Mouse (Mus musculus) gastrocnemius, adult 18-20 months (tissue): ENCODE results near the gene Olfr1362. TPM values are rescaled to one million over a fixed set of nuclear protein-coding genes. Genes with fewer than 3 reads are reported as not detected.

ENCODE experiments used
- DNase-seq: peaks from one replicate; pipeline ENCODE4 v3.0.0; 2021; ENCODE audit warnings: low spot score
- long read RNA-seq, 2 experiments: library from polyadenylated mRNA; stranded (forward); transcript quantifications; one replicate each; pipeline ENCODE4 v2.0.0; 2021
- total RNA-seq, 2 experiments: library from RNA; stranded (reverse); gene quantifications; 2 replicates each; pipeline ENCODE4 v1.2.3; 2021

The Olfr1362 gene
- total RNA-seq = not detected
- long read RNA-seq, experiment 1 = 0 reads
- long read RNA-seq, experiment 2 = 0 reads

- DNase-seq = no peak
Observed at GRCm38 (mm10) chr13:21613922-21614321, at the start of gene Olfr1362. TSS of gene Olfr1362 (minus strand) at chr13:21614022.

- DNase-seq = no peak
Observed at GRCm38 (mm10) chr13:21663286-21663685, 49.5 kb upstream of the Olfr1362 start, which contains the start of gene Olfr1361. TSS of gene Olfr1361 (minus strand) at chr13:21663386.

DNA sequence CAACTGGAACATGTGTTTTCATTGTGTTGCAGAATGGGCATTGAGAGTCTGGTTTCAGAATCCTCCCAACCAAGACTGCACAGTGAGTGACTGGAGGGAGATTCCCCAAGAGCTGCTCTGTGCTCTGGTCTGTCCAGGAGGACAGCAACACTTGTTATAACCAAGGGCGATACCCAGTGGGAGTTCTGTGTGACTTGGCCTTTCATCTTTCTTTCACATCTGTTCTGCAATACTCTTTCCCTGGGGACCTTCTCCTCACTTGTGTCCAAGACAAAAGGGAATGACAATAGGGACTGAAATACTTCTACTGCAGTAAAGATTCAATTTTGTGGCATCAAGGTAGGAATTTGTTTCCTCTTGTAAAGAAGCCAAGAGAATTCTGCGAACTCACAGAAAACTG lies 28.6 kb upstream of the Olfr1362 start, which contains the start of gene Olfr11:
Olfr11 (minus strand) TSS at position 101 of the 400 bp plus-strand sequence.
- DNase-seq = no peak

DNA sequence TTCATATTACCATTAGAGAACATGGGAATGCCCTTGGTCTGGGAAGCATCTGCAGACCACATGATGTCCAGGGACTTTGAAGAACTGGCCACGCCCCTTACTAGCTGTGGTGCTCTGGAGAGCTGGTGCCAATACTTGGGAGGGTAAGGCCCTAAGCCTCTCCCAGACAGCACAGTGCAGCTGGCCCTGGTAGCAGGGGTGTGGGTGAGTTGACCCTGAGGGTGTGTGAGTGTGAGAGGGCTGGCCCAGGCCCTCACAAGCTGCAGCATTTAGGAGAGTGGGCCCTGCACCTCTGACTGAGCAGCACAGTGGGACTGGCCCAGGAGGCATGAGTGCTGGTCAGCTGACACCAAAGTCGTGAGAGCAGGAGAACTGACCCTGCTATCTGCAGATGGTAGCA lies 22.2 kb downstream of the Olfr1362 start:
- DNase-seq = no peak

GRCm38 (mm10) chr13:21581659-21582058 lies 32.2 kb downstream of the Olfr1362 start, which contains the start of gene Olfr1364:
TSS of gene Olfr1364 (minus strand) at chr13:21581759.
- DNase-seq = no peak

Other genes with a start within 250 kb of the Olfr1362 start
- 10 to 100 TPM; 13.0 to 17.0 TPM for gene Zkscan3, start 211.3 kb downstream of the Olfr1362 start, total RNA-seq
- gene Pgbd1, start 173.0 kb downstream of the Olfr1362 start, total RNA-seq = under 1 TPM; 0.31 to 0.39 TPM
- 10 to 100 TPM; 13.1 to 14.1 TPM for gene Zscan26, start 160.3 kb downstream of the Olfr1362 start, total RNA-seq
- gene Nkapl, start 145.5 kb downstream of the Olfr1362 start, total RNA-seq = under 1 TPM; 0.19 to 0.21 TPM
- gene Zkscan4, start 135.1 kb downstream of the Olfr1362 start, total RNA-seq = under 1 TPM; 0.40 to 0.73 TPM
- not detected for gene Gm10065, start 134.6 kb downstream of the Olfr1362 start, total RNA-seq
- gene AK157302, start 118.8 kb downstream of the Olfr1362 start, total RNA-seq = 10 to 100 TPM; 22.8 to 23.3 TPM
- gene Gm11273, start 112.6 kb downstream of the Olfr1362 start, total RNA-seq = 100 to 1,000 TPM; 144 to 150 TPM
- 1 to 10 TPM; 6.2 to 6.3 TPM for gene Zkscan8, start 82.9 kb downstream of the Olfr1362 start, total RNA-seq
- not detected for gene Olfr1366, start 71.2 kb downstream of the Olfr1362 start, total RNA-seq
- not detected for gene Olfr1535, start 54.1 kb downstream of the Olfr1362 start, total RNA-seq
- not detected for gene Olfr1364, start 32.3 kb downstream of the Olfr1362 start, total RNA-seq
- not detected for gene Olfr11, start 28.5 kb upstream of the Olfr1362 start, total RNA-seq
- gene Olfr1361, start 49.4 kb upstream of the Olfr1362 start, total RNA-seq = not detected
- not detected for gene Olfr1360, start 63.4 kb upstream of the Olfr1362 start, total RNA-seq
- not detected for gene Olfr1359, start 84.1 kb upstream of the Olfr1362 start, total RNA-seq
- gene Hist1h2bl, start 102.1 kb upstream of the Olfr1362 start, total RNA-seq = 1 to 10 TPM; 3.4 to 3.7 TPM
- gene Hist1h2ai, start 102.4 kb upstream of the Olfr1362 start, total RNA-seq = 1 to 10 TPM in 1 of 2 experiments, not detected in 1; 1.5 TPM
- gene Hist1h3h, start 103.6 kb upstream of the Olfr1362 start, total RNA-seq = 1 to 10 TPM in 1 of 2 experiments, not detected in 1; 2.3 TPM
- not detected for gene Hist1h2bm, start 108.0 kb upstream of the Olfr1362 start, total RNA-seq
- under 1 TPM; 0.43 to 0.59 TPM for gene Hist1h4j, start 121.0 kb upstream of the Olfr1362 start, total RNA-seq
- gene Hist1h4k, start 136.5 kb upstream of the Olfr1362 start, total RNA-seq = 10 to 100 TPM; 15.2 to 22.0 TPM
- not detected for gene Hist1h2ak, start 139.8 kb upstream of the Olfr1362 start, total RNA-seq
- gene Hist1h2bn, start 140.1 kb upstream of the Olfr1362 start, total RNA-seq = 1 to 10 TPM in 1 of 2 experiments, not detected in 1; 1.1 TPM
- gene Hist1h1b, start 166.6 kb upstream of the Olfr1362 start, total RNA-seq = under 1 TPM; 0.32 to 0.52 TPM
- 10 to 100 TPM; 12.0 to 12.2 TPM for gene Hist1h3i, start 169.3 kb upstream of the Olfr1362 start, total RNA-seq
- gene Hist1h2an, start 173.2 kb upstream of the Olfr1362 start, total RNA-seq = not detected
- gene Hist1h2bp, start 173.4 kb upstream of the Olfr1362 start, total RNA-seq = not detected
- gene Hist1h2bq, start 196.2 kb upstream of the Olfr1362 start, total RNA-seq = 10 to 100 TPM; 14.4 to 17.7 TPM
- 1 to 10 TPM; 3.1 to 3.5 TPM for gene Hist1h2ao, start 196.4 kb upstream of the Olfr1362 start, total RNA-seq
- 10 to 100 TPM; 46.0 to 49.7 TPM for gene Hist1h4m, start 197.7 kb upstream of the Olfr1362 start, total RNA-seq
- gene Hist1h4n, start 218.2 kb upstream of the Olfr1362 start, total RNA-seq = 1 to 10 TPM; 5.3 to 9.1 TPM
- not detected for gene Hist1h2ap, start 219.5 kb upstream of the Olfr1362 start, total RNA-seq
- 10 to 100 TPM; 14.3 to 17.8 TPM for gene Hist1h2br, start 219.7 kb upstream of the Olfr1362 start, total RNA-seq